Mouse (Mus musculus): ENCODE results near the gene S100a5.

Gene S100a5

GRCm38 (mm10) chr3:90608223-90608622, at the start of gene S100a5:
Gene S100a5 (plus strand): TSS chr3:90608523.
- DNase-seq (ENCODE audit: low read depth, low spot score): no peak

- no peak for DNase-seq (ENCODE audit: low read depth, low spot score)
These were observed 48.2 kb upstream of the S100a5 start, which contains the start of gene S100a3 for GRCm38 (mm10) chr3:90560008-90560628. Gene S100a3 (plus strand): TSS chr3:90560578.

GRCm38 (mm10) chr3:90574691-90575090, 33.6 kb upstream of the S100a5 start:
- DNase-seq (ENCODE audit: low read depth, low spot score): no peak

GRCm38 (mm10) chr3:90575320-90575719, 33.0 kb upstream of the S100a5 start:
- no peak for DNase-seq (ENCODE audit: low read depth, low spot score)

- DNase-seq (ENCODE audit: low read depth, low spot score): no peak
These were observed 31.8 kb upstream of the S100a5 start for GRCm38 (mm10) chr3:90576351-90577001.

GRCm38 (mm10) chr3:90579433-90579832, 28.9 kb upstream of the S100a5 start:
- DNase-seq (ENCODE audit: low read depth, low spot score): no peak

GRCm38 (mm10) chr3:90581141-90581540, 27.2 kb upstream of the S100a5 start:
- no peak for DNase-seq (ENCODE audit: low read depth, low spot score)

GRCm38 (mm10) chr3:90582156-90582555, 26.2 kb upstream of the S100a5 start:
- DNase-seq (ENCODE audit: low read depth, low spot score): peak; percentile 7

- DNase-seq (ENCODE audit: low read depth, low spot score): no peak
These were observed 25.8 kb upstream of the S100a5 start for GRCm38 (mm10) chr3:90582556-90582955.

- DNase-seq (ENCODE audit: low read depth, low spot score): no peak
These were observed 24.4 kb upstream of the S100a5 start for GRCm38 (mm10) chr3:90583893-90584292.

GRCm38 (mm10) chr3:90585595-90585994, 22.7 kb upstream of the S100a5 start:
- DNase-seq (ENCODE audit: low read depth, low spot score): peak; percentile 63

- no peak for DNase-seq (ENCODE audit: low read depth, low spot score)
These were observed 22.2 kb upstream of the S100a5 start for GRCm38 (mm10) chr3:90586016-90586643.

GRCm38 (mm10) chr3:90586906-90587305, 21.4 kb upstream of the S100a5 start:
- peak; percentile 22 for DNase-seq (ENCODE audit: low read depth, low spot score)

- DNase-seq (ENCODE audit: low read depth, low spot score): no peak
These were observed 20.8 kb upstream of the S100a5 start for GRCm38 (mm10) chr3:90587361-90588101.

- no peak for DNase-seq (ENCODE audit: low read depth, low spot score)
These were observed 18.9 kb upstream of the S100a5 start for GRCm38 (mm10) chr3:90589390-90589789.

GRCm38 (mm10) chr3:90589947-90590346, 18.4 kb upstream of the S100a5 start, which contains the start of gene S100a2:
Gene S100a2 (plus strand): TSS chr3:90590247.
- DNase-seq (ENCODE audit: low read depth, low spot score): no peak

- no peak for DNase-seq (ENCODE audit: low read depth, low spot score)
These were observed 13.9 kb upstream of the S100a5 start for GRCm38 (mm10) chr3:90594466-90594865.

GRCm38 (mm10) chr3:90595556-90595955, 12.8 kb upstream of the S100a5 start:
- no peak for DNase-seq (ENCODE audit: low read depth, low spot score)

GRCm38 (mm10) chr3:90596810-90597209, 11.5 kb upstream of the S100a5 start:
- no peak for DNase-seq (ENCODE audit: low read depth, low spot score)

GRCm38 (mm10) chr3:90597736-90598135, 10.6 kb upstream of the S100a5 start:
- DNase-seq (ENCODE audit: low read depth, low spot score): no peak

GRCm38 (mm10) chr3:90598212-90598611, 10.1 kb upstream of the S100a5 start:
- DNase-seq (ENCODE audit: low read depth, low spot score): no peak

- no peak for DNase-seq (ENCODE audit: low read depth, low spot score)
These were observed 8.9 kb upstream of the S100a5 start for GRCm38 (mm10) chr3:90599401-90599800.
